Mouse (Mus musculus): ENCODE results near the gene Cd28. TPM values are rescaled to one million over a fixed set of nuclear protein-coding genes. Genes with fewer than 3 reads are reported as not detected.

The Cd28 gene
- total and polyA plus RNA-seq, 3 experiments: not detected

- TF ChIP-seq POLR2AphosphoS5 (IDR thresholded peaks at IDR 0.05; ENCODE audit: borderline replicate concordance, low read depth, low read length) (no peak), ZNF384 (IDR thresholded peaks at IDR 0.05; ENCODE audit: low read depth, low read length) (no peak), POLR2AphosphoS2 (IDR thresholded peaks at IDR 0.05; ENCODE audit: low read length) (no peak), CHD2 (IDR thresholded peaks at IDR 0.05; ENCODE audit: low read length) (no peak), ZMIZ1 (IDR thresholded peaks at IDR 0.05; ENCODE audit: low read depth, low read length) (no peak), MAX (IDR thresholded peaks at IDR 0.05; ENCODE audit: low read length) (no peak), UBTF (IDR thresholded peaks at IDR 0.05; ENCODE audit: borderline replicate concordance, insufficient read depth, low read depth, low read length) (no peak), TBP (IDR thresholded peaks at IDR 0.05; ENCODE audit: low read depth, low read length) (no peak), RAD21 (IDR thresholded peaks at IDR 0.05; ENCODE audit: low read depth, low read length) (no peak)
- no peak for DNase-seq (ENCODE audit: low read depth, low spot score)
- H3K79me2 ChIP-seq (ENCODE audit: control insufficient read depth, insufficient read depth, low read length, poor library complexity): no peaks in the 10 kb centered on the region
These were observed 77.1 kb downstream of the Cd28 start for GRCm38 (mm10) chr1:60793717-60794116.

GRCm38 (mm10) chr1:60795677-60796205 is 79.1 kb downstream of the Cd28 start:
- H3K9me3 ChIP-seq (replicated peaks; ENCODE audit: insufficient read depth, low read length): no peaks in the 10 kb centered on the region
- no peak for DNase-seq (ENCODE audit: low read depth, low spot score)
- no peaks in the 10 kb centered on the region for H3K27me3 ChIP-seq (ENCODE audit: control insufficient read depth in 1 of 2, insufficient read depth in 2 of 2, low read length in 2 of 2)
- no peaks in the 10 kb centered on the region for H3K4me1 ChIP-seq (ENCODE audit: control insufficient read depth in 1 of 2, insufficient read depth in 2 of 2, low read length in 2 of 2)
- H3K79me2 ChIP-seq (ENCODE audit: control insufficient read depth, insufficient read depth, low read length, poor library complexity): no peaks in the 10 kb centered on the region
- no peak overlapping the region for H3K27ac ChIP-seq (ENCODE audit: control insufficient read depth, low read depth, low read length)
- TF ChIP-seq SMC3 (IDR thresholded peaks at IDR 0.05; ENCODE audit: low read depth, low read length) (no peak), ZMIZ1 (IDR thresholded peaks at IDR 0.05; ENCODE audit: low read depth, low read length) (no peak), CHD2 (IDR thresholded peaks at IDR 0.05; ENCODE audit: low read length) (no peak), KAT2A (conservative IDR thresholded peaks at IDR 0.05; ENCODE audit: low read depth, low read length) (no peak), ZKSCAN1 (IDR thresholded peaks at IDR 0.05; ENCODE audit: low read depth, low read length) (no peak), BHLHE40 (IDR thresholded peaks at IDR 0.05; ENCODE audit: borderline replicate concordance, low read depth, low read length) (no peak), POLR2AphosphoS2 (IDR thresholded peaks at IDR 0.05; ENCODE audit: low read length) (no peak), TCF12 (IDR thresholded peaks at IDR 0.05; ENCODE audit: low read depth, low read length) (no peak), USF2 (IDR thresholded peaks at IDR 0.05; ENCODE audit: borderline replicate concordance in 1 of 2, insufficient read depth in 1 of 2, low read depth in 1 of 2, low read length in 2 of 2) (no peak), MAX (IDR thresholded peaks at IDR 0.05; ENCODE audit: low read length) (no peak), CHD1 (IDR thresholded peaks at IDR 0.05; ENCODE audit: low read depth, low read length) (no peak), POLR2A (IDR thresholded peaks at IDR 0.05; ENCODE audit: control insufficient read depth in 1 of 2, insufficient read depth in 1 of 2, low read depth in 1 of 2, low read length in 2 of 2, poor library complexity in 1 of 2) (no peak), RAD21 (IDR thresholded peaks at IDR 0.05; ENCODE audit: low read depth, low read length) (no peak), GABPA (IDR thresholded peaks at IDR 0.05; ENCODE audit: low read depth, low read length) (no peak), POLR2AphosphoS5 (IDR thresholded peaks at IDR 0.05; ENCODE audit: borderline replicate concordance, low read depth, low read length) (no peak), E2F4 (IDR thresholded peaks at IDR 0.05; ENCODE audit: borderline replicate concordance, low read depth, low read length) (no peak), MYC (IDR thresholded peaks at IDR 0.05; ENCODE audit: low read depth, low read length) (no peak), UBTF (IDR thresholded peaks at IDR 0.05; ENCODE audit: borderline replicate concordance, insufficient read depth, low read depth, low read length) (no peak), MEF2A (IDR thresholded peaks at IDR 0.05; ENCODE audit: extremely low read depth, insufficient replicate concordance, low read depth, low read length, poor library complexity, severe bottlenecking) (no peak), EP300 (IDR thresholded peaks at IDR 0.05; ENCODE audit: low read depth in 1 of 2, low read length in 2 of 2) (no peak)
- H3K9ac ChIP-seq (ENCODE audit: control insufficient read depth, low read depth, low read length, poor library complexity, severe bottlenecking): no peak overlapping the region
- no peak overlapping the region for H3K4me3 ChIP-seq (ENCODE audit: control insufficient read depth in 1 of 2, insufficient read depth in 1 of 2, low read depth in 2 of 2, low read length in 2 of 2)
- H3K36me3 ChIP-seq (ENCODE audit: control insufficient read depth in 1 of 2, insufficient read depth in 2 of 2, low read length in 2 of 2): no peaks in the 10 kb centered on the region

More at GRCm38 (mm10) chr1:60793717-60794116, 77.1 kb downstream of the Cd28 start:
- H3K36me3 ChIP-seq (ENCODE audit: control insufficient read depth in 1 of 2, insufficient read depth in 2 of 2, low read length in 2 of 2): no peaks in the 10 kb centered on the region
- H3K27me3 ChIP-seq (ENCODE audit: control insufficient read depth in 1 of 2, insufficient read depth in 2 of 2, low read length in 2 of 2): no peaks in the 10 kb centered on the region
- no peak overlapping the region for H3K27ac ChIP-seq (ENCODE audit: control insufficient read depth, low read depth, low read length)
- H3K9me3 ChIP-seq (replicated peaks; ENCODE audit: insufficient read depth, low read length): no peaks in the 10 kb centered on the region
- no peak overlapping the region for H3K9ac ChIP-seq (ENCODE audit: control insufficient read depth, low read depth, low read length, poor library complexity, severe bottlenecking)
- no peak overlapping the region for H3K4me3 ChIP-seq (ENCODE audit: control insufficient read depth in 1 of 2, insufficient read depth in 1 of 2, low read depth in 2 of 2, low read length in 2 of 2)
- H3K4me1 ChIP-seq (ENCODE audit: control insufficient read depth in 1 of 2, insufficient read depth in 2 of 2, low read length in 2 of 2): no peaks in the 10 kb centered on the region
